Mouse (Mus musculus): ENCODE measurements at regions not wholly inside any gene's neighbourhood (a gene's known extent, or its start where the extent isn't known, plus 50 kb on each side); places are given as distances from the start of the nearest gene placed in this dataset.

- WGBS, result 91% methylated on average over 11 of the region's 11 CpGs
- no peak for ATAC-seq (ENCODE audit: insufficient number of reproducible peaks, insufficient read depth, low FRiP score, low TSS enrichment, low read depth)
- Histone ChIP-seq H3K4me3 (no peak overlapping the region), H3K4me2 (no peak overlapping the region), H3K27ac (no peak overlapping the region), H3K4me1 (peaks cover 16% of the 10 kb centered on the region), H3K27me3 (peaks cover 6% of the 10 kb centered on the region; the same call in 1 of the 2 replicates), H3K36me3 (no peaks in the 10 kb centered on the region), H3K9ac (no peak overlapping the region), H3K9me3 (no peaks in the 10 kb centered on the region)
These were observed 139.2 kb downstream of the Fgf18 start for GRCm38 (mm10) chr11:33007826-33008530.

- no peak for ATAC-seq (ENCODE audit: insufficient number of reproducible peaks, insufficient read depth, low FRiP score, low TSS enrichment, low read depth)
- 88% methylated on average over 6 of the region's 6 CpGs for WGBS
- H3K9me3 ChIP-seq, result no peaks in the 10 kb centered on the region
- H3K4me1 ChIP-seq, result peaks cover 12% of the 10 kb centered on the region
- H3K4me3 ChIP-seq, result no peak overlapping the region
- no peak overlapping the region for H3K9ac ChIP-seq
- peaks cover 6% of the 10 kb centered on the region; the same call in 1 of the 2 replicates for H3K27me3 ChIP-seq
- no peak overlapping the region for H3K4me2 ChIP-seq
- H3K36me3 ChIP-seq, result no peaks in the 10 kb centered on the region
- no peak overlapping the region for H3K27ac ChIP-seq
These were observed 139.8 kb downstream of the Fgf18 start for GRCm38 (mm10) chr11:33007366-33007765.

DNA sequence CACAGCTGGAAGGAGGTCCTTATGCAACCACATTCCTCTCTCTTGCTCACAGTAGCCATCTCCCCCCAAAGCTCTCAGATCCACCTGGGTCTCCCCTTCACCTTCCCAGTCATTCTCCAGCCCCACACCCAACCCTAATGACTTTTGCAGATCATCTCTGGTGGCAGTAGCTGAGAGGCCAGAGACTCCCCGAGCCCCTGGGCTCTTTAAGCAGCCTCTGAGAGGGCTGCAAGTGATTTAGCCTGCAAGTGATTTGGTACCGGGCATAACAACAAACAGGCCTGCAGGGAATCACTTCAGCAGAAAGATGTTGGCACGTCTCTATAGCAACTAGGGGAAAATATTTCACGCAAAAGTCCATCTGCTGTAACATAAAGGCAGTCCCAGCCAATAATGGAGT, 142.0 kb downstream of the Fgf18 start:
- Histone ChIP-seq H3K27ac (no peak overlapping the region), H3K9ac (no peak overlapping the region), H3K27me3 (peaks cover 6% of the 10 kb centered on the region; the same call in 1 of the 2 replicates), H3K4me3 (no peak overlapping the region), H3K4me2 (peak overlapping the region; percentile 21; the same call in 1 of the 2 replicates), H3K4me1 (peaks cover 12% of the 10 kb centered on the region), H3K9me3 (no peaks in the 10 kb centered on the region), H3K36me3 (no peaks in the 10 kb centered on the region)
- WGBS, result 13% methylated on average over 4 of the region's 4 CpGs
- no peak for ATAC-seq (ENCODE audit: insufficient number of reproducible peaks, insufficient read depth, low FRiP score, low TSS enrichment, low read depth)

GRCm38 (mm10) chr11:33004603-33005002, 142.6 kb downstream of the Fgf18 start:
- ATAC-seq (ENCODE audit: insufficient number of reproducible peaks, insufficient read depth, low FRiP score, low TSS enrichment, low read depth), result no peak
- Histone ChIP-seq H3K9ac (no peak overlapping the region), H3K36me3 (no peaks in the 10 kb centered on the region), H3K27me3 (peaks cover 6% of the 10 kb centered on the region; the same call in 1 of the 2 replicates), H3K4me2 (no peak overlapping the region), H3K27ac (no peak overlapping the region), H3K9me3 (no peaks in the 10 kb centered on the region), H3K4me1 (peaks cover 12% of the 10 kb centered on the region), H3K4me3 (no peak overlapping the region)
- WGBS, result 76% methylated on average over 11 of the region's 11 CpGs

- H3K4me1 ChIP-seq, result peaks cover 3% of the 10 kb centered on the region
- no peak overlapping the region for H3K27ac ChIP-seq
- H3K9ac ChIP-seq, result no peak overlapping the region
- ATAC-seq (ENCODE audit: insufficient number of reproducible peaks, insufficient read depth, low FRiP score, low TSS enrichment, low read depth), result no peak
- H3K36me3 ChIP-seq, result no peaks in the 10 kb centered on the region
- H3K4me2 ChIP-seq, result no peak overlapping the region
- H3K27me3 ChIP-seq, result 0 out of 2 replicates have a peak, but pooled peaks cover 3% of the 10 kb centered on the region
- H3K4me3 ChIP-seq, result no peak overlapping the region
- WGBS, result 82% methylated on average over 4 of the region's 4 CpGs
- no peaks in the 10 kb centered on the region for H3K9me3 ChIP-seq
These were observed 147.4 kb downstream of the Fgf18 start for GRCm38 (mm10) chr11:32999684-33000255.

- 84% methylated on average over 14 of the region's 14 CpGs for whole genome bisulfite sequencing
- Histone ChIP-seq H3K4me2 (no peak overlapping the region), H3K9ac (no peak overlapping the region), H3K9me3 (no peaks in the 10 kb centered on the region), H3K4me3 (no peak overlapping the region), H3K27ac (no peak overlapping the region), H3K27me3 (0 out of 2 replicates have a peak, but pooled peaks cover 3% of the 10 kb centered on the region), H3K4me1 (no peaks in the 10 kb centered on the region), H3K36me3 (no peaks in the 10 kb centered on the region)
- no peak for ATAC-seq (ENCODE audit: insufficient number of reproducible peaks, insufficient read depth, low FRiP score, low TSS enrichment, low read depth)
These were observed 148.3 kb downstream of the Fgf18 start for GRCm38 (mm10) chr11:32998687-32999605.

- Histone ChIP-seq H3K4me2 (no peak overlapping the region), H3K9ac (no peak overlapping the region), H3K36me3 (no peaks in the 10 kb centered on the region), H3K9me3 (no peaks in the 10 kb centered on the region), H3K27me3 (0 out of 2 replicates have a peak, but pooled peaks cover 3% of the 10 kb centered on the region), H3K27ac (no peak overlapping the region), H3K4me3 (no peak overlapping the region), H3K4me1 (no peaks in the 10 kb centered on the region)
- no peak for ATAC-seq (ENCODE audit: insufficient number of reproducible peaks, insufficient read depth, low FRiP score, low TSS enrichment, low read depth)
- 57% methylated on average over 4 of the region's 4 CpGs for WGBS
These were observed 152.8 kb downstream of the Fgf18 start for GRCm38 (mm10) chr11:32994391-32994790.

- Histone ChIP-seq H3K36me3 (no peaks in the 10 kb centered on the region), H3K4me1 (no peaks in the 10 kb centered on the region), H3K27me3 (0 out of 2 replicates have a peak, but pooled peaks cover 3% of the 10 kb centered on the region), H3K27ac (no peak overlapping the region), H3K9me3 (no peaks in the 10 kb centered on the region), H3K4me3 (no peak overlapping the region), H3K9ac (no peak overlapping the region), H3K4me2 (no peak overlapping the region)
- 86% methylated on average over 8 of the region's 8 CpGs for WGBS
- ATAC-seq (ENCODE audit: insufficient number of reproducible peaks, insufficient read depth, low FRiP score, low TSS enrichment, low read depth), result no peak
These were observed 153.8 kb downstream of the Fgf18 start for GRCm38 (mm10) chr11:32993439-32993838.

DNA sequence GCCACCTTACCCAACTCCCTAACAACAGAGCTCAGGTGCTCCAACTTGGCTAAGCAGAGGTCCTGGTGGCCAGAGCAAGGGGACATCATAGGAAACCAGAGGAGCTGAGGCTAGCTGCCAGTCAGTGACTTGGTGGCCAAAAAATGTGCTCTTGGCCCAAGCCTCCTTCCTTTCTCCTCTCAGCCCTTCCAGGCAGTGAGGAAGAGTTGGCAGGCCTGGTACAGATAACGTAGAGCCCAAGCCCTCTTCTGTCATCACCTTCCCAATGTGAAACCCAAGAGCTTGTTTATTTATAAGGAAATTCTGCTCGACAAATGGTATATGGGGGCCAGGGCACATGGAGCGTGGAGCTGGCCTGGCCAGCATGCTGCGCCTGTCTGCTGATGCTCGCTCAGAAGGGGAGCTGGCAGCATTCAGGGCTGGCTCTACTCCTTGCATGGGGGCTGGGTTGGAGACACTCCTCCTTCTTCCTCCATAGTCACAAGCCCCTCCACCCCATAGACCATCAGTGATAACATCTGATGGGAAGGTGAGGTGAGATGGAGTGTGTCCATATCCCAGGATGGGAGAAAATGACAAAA, 156.1 kb downstream of the Fgf18 start:
- no peak overlapping the region for H3K9ac ChIP-seq
- no peak overlapping the region for H3K4me2 ChIP-seq
- H3K27me3 ChIP-seq, result no peaks in the 10 kb centered on the region
- WGBS, result 86% methylated on average over 5 of the region's 5 CpGs
- no peaks in the 10 kb centered on the region for H3K36me3 ChIP-seq
- H3K9me3 ChIP-seq, result no peaks in the 10 kb centered on the region
- H3K4me1 ChIP-seq, result no peaks in the 10 kb centered on the region
- H3K4me3 ChIP-seq, result no peak overlapping the region
- H3K27ac ChIP-seq, result no peak overlapping the region
- ATAC-seq (ENCODE audit: insufficient number of reproducible peaks, insufficient read depth, low FRiP score, low TSS enrichment, low read depth), result no peak

- no peak for ATAC-seq (ENCODE audit: insufficient number of reproducible peaks, insufficient read depth, low FRiP score, low TSS enrichment, low read depth)
- no peaks in the 10 kb centered on the region for H3K9me3 ChIP-seq
- 90% methylated on average over 12 of the region's 12 CpGs for WGBS
These were observed 157.0 kb downstream of the Fgf18 start for GRCm38 (mm10) chr11:32990201-32990600.

GRCm38 (mm10) chr11:32978899-32979298, 154.5 kb upstream of the Smim23 start:
- Histone ChIP-seq H3K4me1 (peaks cover 6% of the 10 kb centered on the region), H3K4me3 (no peak overlapping the region), H3K9me3 (0 out of 2 replicates have a peak, but pooled peaks cover 6% of the 10 kb centered on the region), H3K27me3 (no peaks in the 10 kb centered on the region; the same call in 1 of the 2 replicates), H3K9ac (no peak overlapping the region), H3K36me3 (no peaks in the 10 kb centered on the region), H3K4me2 (no peak overlapping the region), H3K27ac (no peak overlapping the region)
- 93% methylated on average over 7 of the region's 7 CpGs for WGBS
- ATAC-seq (ENCODE audit: insufficient number of reproducible peaks, insufficient read depth, low FRiP score, low TSS enrichment, low read depth), result no peak

More at GRCm38 (mm10) chr11:32990201-32990600, 157.0 kb downstream of the Fgf18 start:
- Histone ChIP-seq H3K27ac (no peak overlapping the region), H3K27me3 (no peaks in the 10 kb centered on the region), H3K36me3 (no peaks in the 10 kb centered on the region), H3K4me1 (no peaks in the 10 kb centered on the region), H3K4me3 (no peak overlapping the region), H3K9ac (no peak overlapping the region), H3K4me2 (no peak overlapping the region)
